Mouse (Mus musculus): ENCODE measurements around the gene Zc3h12a. TPM values are rescaled to one million over a fixed set of nuclear protein-coding genes. Genes with fewer than 3 reads are reported as not detected.

Gene Zc3h12a
- polyA plus RNA-seq, 2 experiments = 0.39 to 0.79 TPM

DNA sequence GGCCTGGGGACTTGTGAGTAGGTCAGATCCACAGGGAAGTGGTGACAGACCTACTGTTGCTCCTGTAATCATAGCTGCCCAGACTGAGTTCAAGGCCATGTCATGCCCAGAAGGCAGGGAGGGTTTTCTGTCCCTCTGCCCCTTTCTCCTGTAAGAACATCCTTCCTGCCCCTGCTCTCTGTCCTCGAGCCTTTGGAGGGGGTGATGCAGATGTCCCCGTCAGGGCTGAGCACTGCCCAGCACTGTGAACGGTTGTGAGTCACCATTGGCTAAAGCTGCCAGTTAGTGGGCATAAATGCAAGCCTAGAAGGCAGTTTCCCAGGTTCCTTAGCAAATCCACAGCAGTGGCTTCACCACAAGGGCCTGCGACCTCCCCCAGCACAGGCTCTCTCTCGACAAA is 34.6 kb downstream of the Zc3h12a start:
- H3K4me3 ChIP-seq (ENCODE audit: insufficient read depth in 1 of 2, low read depth in 2 of 2, low read length in 2 of 2) = no peak overlapping the region
- no peak for ATAC-seq (ENCODE audit: insufficient read depth)
- DNase-seq (ENCODE audit: low read depth in 3 of 3, low spot score in 3 of 3) = no peak
- no peaks in the 10 kb centered on the region for H3K27me3 ChIP-seq (ENCODE audit: control insufficient read depth, insufficient read depth, low read length)
- 74% methylated on average over 5 of the region's 5 CpGs for WGBS (ENCODE audit: insufficient replicate concordance)
- H3K9ac ChIP-seq (replicated peaks) = no peak overlapping the region
- H3K4me2 ChIP-seq (ENCODE audit: low read depth) = no peak overlapping the region
- no peaks in the 10 kb centered on the region for H3K9me3 ChIP-seq (ENCODE audit: control insufficient read depth, low read length)
- H3K27ac ChIP-seq = no peak overlapping the region
- H3K36me3 ChIP-seq (replicated peaks; ENCODE audit: control insufficient read depth, insufficient read depth, low read depth) = peaks cover 9% of the 10 kb centered on the region; the same call in 1 of the 2 replicates
- H3K4me1 ChIP-seq (replicated peaks; ENCODE audit: control insufficient read depth in 2 of 2, insufficient read depth in 2 of 2, low read length in 1 of 2) = no peaks in the 10 kb centered on the region
- TF ChIP-seq CTCF (IDR thresholded peaks at IDR 0.05; ENCODE audit: low read depth) = no peak
- no peak for TF ChIP-seq EP300 (IDR thresholded peaks at IDR 0.05; ENCODE audit: low read depth)

DNA sequence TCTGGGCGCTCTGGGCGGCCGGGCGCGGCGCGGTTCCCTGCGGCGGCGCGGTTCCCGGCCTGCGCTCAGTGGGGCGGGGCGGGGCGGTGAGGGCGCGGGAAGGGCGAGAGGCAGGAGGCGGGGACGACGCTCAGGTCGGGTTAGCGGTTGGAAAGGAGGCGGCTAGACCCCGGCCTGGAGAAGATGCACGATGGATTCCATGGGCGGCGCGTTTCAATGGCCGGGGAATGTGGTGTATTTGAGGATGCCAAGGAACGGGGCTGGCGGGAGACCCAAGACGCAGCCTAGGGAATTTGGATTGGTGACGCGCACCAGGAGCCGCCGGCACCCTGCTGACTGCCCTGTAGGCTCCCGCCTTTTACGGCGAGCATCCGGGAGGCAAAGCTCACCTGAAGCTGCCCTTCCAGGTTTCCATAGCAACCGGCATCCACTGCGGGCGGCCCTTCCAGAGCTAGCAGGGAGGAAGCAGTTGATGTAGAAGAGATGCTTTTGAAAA is 42.2 kb downstream of the Zc3h12a start:
- H3K9ac ChIP-seq (replicated peaks) = peak overlapping the region; percentile 77
- ATAC-seq (ENCODE audit: insufficient read depth) = peak; percentile 97
- H3K4me1 ChIP-seq (replicated peaks; ENCODE audit: control insufficient read depth in 2 of 2, insufficient read depth in 2 of 2, low read length in 1 of 2) = peaks cover 11 to 13% of the 10 kb centered on the region in 2 experiments
- no peaks in the 10 kb centered on the region for H3K27me3 ChIP-seq (ENCODE audit: control insufficient read depth, insufficient read depth, low read length)
- DNase-seq (ENCODE audit: low read depth in 3 of 3, low spot score in 3 of 3) = peak; percentile 59 to 67 (median 59)
- H3K4me2 ChIP-seq (ENCODE audit: low read depth) = peak overlapping the region; percentile 97
- under 1% methylated on average over 45 of the region's 45 CpGs for WGBS (ENCODE audit: insufficient replicate concordance)
- H3K27ac ChIP-seq = peak overlapping the region; percentile 79
- H3K36me3 ChIP-seq (replicated peaks; ENCODE audit: control insufficient read depth, insufficient read depth, low read depth) = peaks cover 5% of the 10 kb centered on the region
- TF ChIP-seq CTCF (IDR thresholded peaks at IDR 0.05; ENCODE audit: low read depth) (no peak), EP300 (IDR thresholded peaks at IDR 0.05; ENCODE audit: low read depth) (no peak)
- H3K4me3 ChIP-seq (ENCODE audit: insufficient read depth in 1 of 2, low read depth in 2 of 2, low read length in 2 of 2) = peak overlapping the region; percentile 86 to 99
- H3K9me3 ChIP-seq (ENCODE audit: control insufficient read depth, low read length) = no peaks in the 10 kb centered on the region

DNA sequence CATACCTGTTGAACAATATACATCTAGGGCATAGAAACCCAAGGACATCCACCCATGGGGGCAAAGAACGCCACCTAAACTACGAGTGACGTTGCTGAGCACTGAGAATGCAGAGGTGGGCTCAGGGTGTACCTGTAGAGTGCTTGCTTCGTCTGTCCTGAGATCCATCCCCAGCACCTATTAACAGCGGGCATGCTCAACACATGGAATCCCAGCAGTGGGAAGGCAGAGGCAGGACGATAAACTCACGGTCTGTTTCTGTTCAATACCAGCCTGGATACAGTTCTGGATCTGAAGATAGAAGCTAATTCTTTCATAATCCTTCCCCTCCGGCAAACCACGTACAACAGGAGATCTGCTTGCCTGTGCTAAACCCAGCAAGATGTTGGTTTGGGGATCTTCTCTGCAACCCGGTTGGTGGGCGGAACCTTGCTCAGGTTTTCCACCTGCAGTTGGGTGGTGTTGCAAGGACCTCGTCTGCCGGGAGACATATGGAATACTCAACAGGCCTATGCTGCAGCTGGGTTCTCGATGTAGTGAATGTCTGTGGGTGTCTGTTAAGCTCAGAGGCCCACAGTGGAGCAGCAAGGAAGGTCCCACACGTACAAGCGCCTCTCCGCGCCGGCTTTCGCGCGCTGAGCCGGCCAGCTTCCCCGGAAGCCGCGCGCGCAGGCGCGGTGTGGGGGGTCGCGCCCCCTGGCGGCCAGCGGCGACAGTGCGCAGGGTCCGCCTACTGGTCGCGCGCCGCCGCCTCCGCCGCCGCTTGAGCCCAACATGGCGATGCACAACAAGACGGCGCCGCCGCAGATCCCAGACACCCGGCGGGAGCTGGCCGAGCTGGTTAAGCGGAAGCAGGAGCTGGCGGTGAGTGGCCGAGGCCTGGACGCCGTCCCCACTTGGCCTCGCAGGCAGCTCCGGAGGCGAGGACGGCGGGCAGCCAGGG is 43.0 kb downstream of the Zc3h12a start, which contains the start of gene Meaf6:
Meaf6 (plus strand) TSS at position 732 of the 943 bp plus-strand sequence.
- H3K4me2 ChIP-seq (ENCODE audit: low read depth) = peak within 1 kb of the TSS; percentile 97
- H3K9ac ChIP-seq (replicated peaks) = peak within 1 kb of the TSS; percentile 77
- peak; percentile 89 for ATAC-seq (ENCODE audit: insufficient read depth)
- DNase-seq (ENCODE audit: low read depth in 3 of 3, low spot score in 3 of 3) = peak; percentile 70 to 74 (median 74)
- peaks cover under 1% of the 10 kb centered on the region for H3K36me3 ChIP-seq (replicated peaks; ENCODE audit: control insufficient read depth, insufficient read depth, low read depth)
- peaks cover 11 to 13% of the 10 kb centered on the region in 2 experiments for H3K4me1 ChIP-seq (replicated peaks; ENCODE audit: control insufficient read depth in 2 of 2, insufficient read depth in 2 of 2, low read length in 1 of 2)
- no peaks in the 10 kb centered on the region for H3K9me3 ChIP-seq (ENCODE audit: control insufficient read depth, low read length)
- peak within 1 kb of the TSS; percentile 79 for H3K27ac ChIP-seq
- H3K4me3 ChIP-seq (ENCODE audit: insufficient read depth in 1 of 2, low read depth in 2 of 2, low read length in 2 of 2) = peak within 1 kb of the TSS; percentile 86 to 99
- H3K27me3 ChIP-seq (ENCODE audit: control insufficient read depth, insufficient read depth, low read length) = no peaks in the 10 kb centered on the region
- WGBS (ENCODE audit: insufficient replicate concordance) = under 1% methylated on average over 63 of the region's 63 CpGs
- TF ChIP-seq EP300 (IDR thresholded peaks at IDR 0.05; ENCODE audit: low read depth) = no peak
- TF ChIP-seq CTCF (IDR thresholded peaks at IDR 0.05; ENCODE audit: low read depth) = peak; percentile 65

GRCm38 (mm10) chr4:125078698-125079097 is 48.9 kb downstream of the Zc3h12a start:
- no peak for ATAC-seq (ENCODE audit: insufficient read depth)
- 88% methylated on average over 2 of the region's 2 CpGs for WGBS (ENCODE audit: insufficient replicate concordance)
- TF ChIP-seq EP300 (IDR thresholded peaks at IDR 0.05; ENCODE audit: low read depth) (no peak), CTCF (IDR thresholded peaks at IDR 0.05; ENCODE audit: low read depth) (no peak)
- Histone ChIP-seq H3K4me3 (ENCODE audit: insufficient read depth in 1 of 2, low read depth in 2 of 2, low read length in 2 of 2) (no peak overlapping the region), H3K4me1 (replicated peaks; ENCODE audit: control insufficient read depth in 2 of 2, insufficient read depth in 2 of 2, low read length in 1 of 2) (peaks cover 2 to 5% of the 10 kb centered on the region in 2 experiments), H3K27me3 (ENCODE audit: control insufficient read depth, insufficient read depth, low read length) (no peaks in the 10 kb centered on the region), H3K9ac (replicated peaks) (no peak overlapping the region), H3K27ac (no peak overlapping the region), H3K4me2 (ENCODE audit: low read depth) (no peak overlapping the region), H3K36me3 (replicated peaks; ENCODE audit: control insufficient read depth, insufficient read depth, low read depth) (peaks cover 16% of the 10 kb centered on the region), H3K9me3 (ENCODE audit: control insufficient read depth, low read length) (no peaks in the 10 kb centered on the region)
- DNase-seq (ENCODE audit: low read depth in 3 of 3, low spot score in 3 of 3) = no peak

- Histone ChIP-seq H3K9me3 (ENCODE audit: control insufficient read depth, low read length) (no peaks in the 10 kb centered on the region), H3K4me2 (ENCODE audit: low read depth) (no peak overlapping the region), H3K27me3 (ENCODE audit: control insufficient read depth, insufficient read depth, low read length) (no peaks in the 10 kb centered on the region), H3K4me3 (ENCODE audit: insufficient read depth in 1 of 2, low read depth in 2 of 2, low read length in 2 of 2) (no peak overlapping the region), H3K27ac (no peak overlapping the region), H3K36me3 (replicated peaks; ENCODE audit: control insufficient read depth, insufficient read depth, low read depth) (peaks cover 26% of the 10 kb centered on the region), H3K9ac (replicated peaks) (no peak overlapping the region), H3K4me1 (replicated peaks; ENCODE audit: control insufficient read depth in 2 of 2, insufficient read depth in 2 of 2, low read length in 1 of 2) (no peaks in the 10 kb centered on the region)
- TF ChIP-seq EP300 (IDR thresholded peaks at IDR 0.05; ENCODE audit: low read depth) = no peak
- no peak for TF ChIP-seq CTCF (IDR thresholded peaks at IDR 0.05; ENCODE audit: low read depth)
- 76% methylated on average over 2 of the region's 2 CpGs for WGBS (ENCODE audit: insufficient replicate concordance)
- DNase-seq (ENCODE audit: low read depth in 3 of 3, low spot score in 3 of 3) (no peak), ATAC-seq (ENCODE audit: insufficient read depth) (no peak)
Observed at GRCm38 (mm10) chr4:125077700-125078099, 49.9 kb downstream of the Zc3h12a start.

Other genes starting within 250 kb of the Zc3h12a start
- gene Epha10, start 246.9 kb downstream of the Zc3h12a start, polyA plus RNA-seq (2012; rRNA removed) = not detected in 2 replicates
- gene Epha10, start 246.9 kb downstream of the Zc3h12a start, polyA plus RNA-seq (2014; fragmentation: Nextera tagmentation; extraction: Ambion mirVana) = not detected in 2 replicates
- 5.8 and 5.9 TPM in 2 replicates for gene 9930104L06Rik, start 190.8 kb downstream of the Zc3h12a start, polyA plus RNA-seq (2012; rRNA removed)
- gene 9930104L06Rik, start 190.8 kb downstream of the Zc3h12a start, polyA plus RNA-seq (2014; fragmentation: Nextera tagmentation; extraction: Ambion mirVana) = 0.94 and 1.5 TPM in 2 replicates
- 48.0 and 61.8 TPM in 2 replicates for gene Cdca8, start 188.5 kb downstream of the Zc3h12a start, polyA plus RNA-seq (2012; rRNA removed)
- gene Cdca8, start 188.5 kb downstream of the Zc3h12a start, polyA plus RNA-seq (2014; fragmentation: Nextera tagmentation; extraction: Ambion mirVana) = 91.6 and 102 TPM in 2 replicates
- gene Rspo1, start 141.4 kb downstream of the Zc3h12a start, polyA plus RNA-seq (2012; rRNA removed) = 0.68 and 0.69 TPM in 2 replicates
- gene Rspo1, start 141.4 kb downstream of the Zc3h12a start, polyA plus RNA-seq (2014; fragmentation: Nextera tagmentation; extraction: Ambion mirVana) = 0.42 and 0.51 TPM in 2 replicates
- gene Gnl2, start 111.3 kb downstream of the Zc3h12a start, polyA plus RNA-seq (2012; rRNA removed) = 11.7 and 26.7 TPM in 2 replicates
- gene Gnl2, start 111.3 kb downstream of the Zc3h12a start, polyA plus RNA-seq (2014; fragmentation: Nextera tagmentation; extraction: Ambion mirVana) = 35.9 and 39.5 TPM in 2 replicates
- gene Dnali1, start 62.1 kb downstream of the Zc3h12a start, polyA plus RNA-seq (2012; rRNA removed) = 0.02 TPM in 1 of 2 replicates, not detected in the other
- 0.10 TPM in 1 of 2 replicates, not detected in the other for gene Dnali1, start 62.1 kb downstream of the Zc3h12a start, polyA plus RNA-seq (2014; fragmentation: Nextera tagmentation; extraction: Ambion mirVana)
- 7.5 and 8.5 TPM in 2 replicates for gene Snip1, start 61.2 kb downstream of the Zc3h12a start, polyA plus RNA-seq (2012; rRNA removed)
- gene Snip1, start 61.2 kb downstream of the Zc3h12a start, polyA plus RNA-seq (2014; fragmentation: Nextera tagmentation; extraction: Ambion mirVana) = 13.5 and 15.9 TPM in 2 replicates
- 9.0 and 13.5 TPM in 2 replicates for gene Meaf6, start 42.7 kb downstream of the Zc3h12a start, polyA plus RNA-seq (2012; rRNA removed)
- 23.0 and 25.7 TPM in 2 replicates for gene Meaf6, start 42.7 kb downstream of the Zc3h12a start, polyA plus RNA-seq (2014; fragmentation: Nextera tagmentation; extraction: Ambion mirVana)

Measured in liver, embryonic 14.5 days (tissue).